Mouse (Mus musculus) G1E (cell line): ENCODE results near the gene Pdzd2.

Experiments used
- CTCF ChIP-seq: IDR thresholded peaks from 2 replicates; pipeline ENCODE4 v1.5.1; 2012; ENCODE audit warnings: low read depth, low read length, inconsistent platforms, mixed read lengths
- GATA1 ChIP-seq: IDR thresholded peaks from 2 replicates; pipeline ENCODE4 v1.6.1; 2012; ENCODE audit warnings: borderline replicate concordance, low read length, inconsistent platforms, mixed read lengths
- GATA2 ChIP-seq: IDR thresholded peaks from 2 replicates; pipeline ENCODE4 v1.6.1; 2012; ENCODE audit warnings: low read depth, low read length, inconsistent platforms, borderline replicate concordance
- POLR2AphosphoS5 ChIP-seq: IDR thresholded peaks from 2 replicates; pipeline ENCODE4 v1.6.1; 2012; ENCODE audit warnings: low read depth, low read length, inconsistent platforms; ENCODE audit not compliant: insufficient replicate concordance
- TAL1 ChIP-seq: conservative IDR thresholded peaks from 2 replicates; pipeline ENCODE4 v1.6.1; 2012; ENCODE audit warnings: low read depth, low read length, inconsistent platforms, mixed read lengths

- TF ChIP-seq CTCF (no peak), GATA1 (no peak), TAL1 (no peak), POLR2AphosphoS5 (no peak), GATA2 (no peak)
Observed at GRCm38 (mm10) chr15:12614944-12615878, 124.5 kb downstream of the Pdzd2 start.
